Mouse (Mus musculus) megakaryocyte, adult 5-6 weeks (primary cell): ENCODE measurements around the gene Rgn. TPM values are rescaled to one million over a fixed set of nuclear protein-coding genes. Genes with fewer than 3 reads are reported as not detected.

ENCODE experiments used
- ATAC-seq: 2 replicates; pipeline ENCODE4 v1.8.0; 2016; ENCODE audit warnings: mild to moderate bottlenecking, inconsistent platforms; ENCODE audit not compliant: poor library complexity, severe bottlenecking
- total RNA-seq, 2 experiments: library from RNA; stranded (forward) in 1 of 2; stranded (reverse) in 1 of 2; fragments of 153-499, 151-499 nt in 1 of 2; fragments of 221-1000, 200-1000 nt in 1 of 2; gene quantifications; 2 replicates each; pipeline versions ENCODE4 v1.2.3 to v1.2.4; 2015 to 2017

Rgn gene
- total RNA-seq (2015): not detected in 2 replicates
- total RNA-seq (2017): not detected in 2 replicates

GRCm38 (mm10) chrX:20549532-20549931 is at the start of gene Rgn:
Gene Rgn (plus strand): TSS chrX:20549787.
- no peak for ATAC-seq

GRCm38 (mm10) chrX:20520290-20520939 is 29.2 kb upstream of the Rgn start:
- ATAC-seq: no peak

GRCm38 (mm10) chrX:20521578-20521977 is 28.0 kb upstream of the Rgn start:
- ATAC-seq: 0 out of 2 replicates have a peak, but pooled peaks have one; percentile 38

- no peak for ATAC-seq
Measured at GRCm38 (mm10) chrX:20532621-20533020, 17.0 kb upstream of the Rgn start.

GRCm38 (mm10) chrX:20543867-20544266 is 5.7 kb upstream of the Rgn start:
- no peak for ATAC-seq

- ATAC-seq: no peak
Measured at GRCm38 (mm10) chrX:20547609-20548008, 2.0 kb upstream of the Rgn start.

GRCm38 (mm10) chrX:20548011-20548879 is 1.3 kb upstream of the Rgn start:
- no peak for ATAC-seq

- ATAC-seq: no peak
Measured at GRCm38 (mm10) chrX:20548880-20549440, 627 bp upstream of the Rgn start.

GRCm38 (mm10) chrX:20552199-20552598 is 2.6 kb downstream of the Rgn start:
- ATAC-seq: no peak

GRCm38 (mm10) chrX:20561846-20562245 is 12.3 kb downstream of the Rgn start:
- ATAC-seq: no peak

- ATAC-seq: no peak
Measured at GRCm38 (mm10) chrX:20563941-20564340, 14.4 kb downstream of the Rgn start.

- ATAC-seq: no peak
Measured at GRCm38 (mm10) chrX:20571024-20571423, 21.4 kb downstream of the Rgn start.

- ATAC-seq: no peak
Measured at GRCm38 (mm10) chrX:20572683-20573082, 23.1 kb downstream of the Rgn start.

GRCm38 (mm10) chrX:20573927-20574326 is 24.3 kb downstream of the Rgn start:
- ATAC-seq: peak; percentile 43; the same call in 1 of the 2 replicates

GRCm38 (mm10) chrX:20587968-20588367 is 38.4 kb downstream of the Rgn start:
- ATAC-seq: no peak

GRCm38 (mm10) chrX:20608500-20608899 is 58.9 kb downstream of the Rgn start:
- peak; percentile 71 for ATAC-seq

Other genes starting within 250 kb of the Rgn start
- 105 and 123 TPM in 2 replicates for gene Rp2, start 185.3 kb upstream of the Rgn start, total RNA-seq (2015)
- 110 and 116 TPM in 2 replicates for gene Rp2, start 185.3 kb upstream of the Rgn start, total RNA-seq (2017)
- gene Jade3, start 124.1 kb upstream of the Rgn start, total RNA-seq (2015): 3.2 and 4.8 TPM in 2 replicates
- 4.3 and 6.7 TPM in 2 replicates for gene Jade3, start 124.1 kb upstream of the Rgn start, total RNA-seq (2017)
- 17.3 and 19.2 TPM in 2 replicates for gene Rbm10, start 67.7 kb downstream of the Rgn start, total RNA-seq (2015)
- gene Rbm10, start 67.7 kb downstream of the Rgn start, total RNA-seq (2017): 44.0 and 47.9 TPM in 2 replicates
- gene Ndufb11, start 67.8 kb downstream of the Rgn start, total RNA-seq (2015): 169 and 180 TPM in 2 replicates
- gene Ndufb11, start 67.8 kb downstream of the Rgn start, total RNA-seq (2017): 84.7 and 91.6 TPM in 2 replicates
- gene Uba1, start 108.5 kb downstream of the Rgn start, total RNA-seq (2015): 116 and 133 TPM in 2 replicates
- 142 and 148 TPM in 2 replicates for gene Uba1, start 108.5 kb downstream of the Rgn start, total RNA-seq (2017)
- gene Cdk16, start 138.2 kb downstream of the Rgn start, total RNA-seq (2015): 41.2 and 53.5 TPM in 2 replicates
- gene Cdk16, start 138.2 kb downstream of the Rgn start, total RNA-seq (2017): 21.7 and 22.9 TPM in 2 replicates
- 5.5 and 5.8 TPM in 2 replicates for gene Usp11, start 154.1 kb downstream of the Rgn start, total RNA-seq (2015)
- gene Usp11, start 154.1 kb downstream of the Rgn start, total RNA-seq (2017): 5.1 and 5.2 TPM in 2 replicates
- gene Araf, start 248.0 kb downstream of the Rgn start, total RNA-seq (2015): 52.8 and 56.6 TPM in 2 replicates
- 25.9 and 41.2 TPM in 2 replicates for gene Araf, start 248.0 kb downstream of the Rgn start, total RNA-seq (2017)